Comparison of ENCODE assay signal across 17 mouse cellular contexts in the genomic region with DNA sequence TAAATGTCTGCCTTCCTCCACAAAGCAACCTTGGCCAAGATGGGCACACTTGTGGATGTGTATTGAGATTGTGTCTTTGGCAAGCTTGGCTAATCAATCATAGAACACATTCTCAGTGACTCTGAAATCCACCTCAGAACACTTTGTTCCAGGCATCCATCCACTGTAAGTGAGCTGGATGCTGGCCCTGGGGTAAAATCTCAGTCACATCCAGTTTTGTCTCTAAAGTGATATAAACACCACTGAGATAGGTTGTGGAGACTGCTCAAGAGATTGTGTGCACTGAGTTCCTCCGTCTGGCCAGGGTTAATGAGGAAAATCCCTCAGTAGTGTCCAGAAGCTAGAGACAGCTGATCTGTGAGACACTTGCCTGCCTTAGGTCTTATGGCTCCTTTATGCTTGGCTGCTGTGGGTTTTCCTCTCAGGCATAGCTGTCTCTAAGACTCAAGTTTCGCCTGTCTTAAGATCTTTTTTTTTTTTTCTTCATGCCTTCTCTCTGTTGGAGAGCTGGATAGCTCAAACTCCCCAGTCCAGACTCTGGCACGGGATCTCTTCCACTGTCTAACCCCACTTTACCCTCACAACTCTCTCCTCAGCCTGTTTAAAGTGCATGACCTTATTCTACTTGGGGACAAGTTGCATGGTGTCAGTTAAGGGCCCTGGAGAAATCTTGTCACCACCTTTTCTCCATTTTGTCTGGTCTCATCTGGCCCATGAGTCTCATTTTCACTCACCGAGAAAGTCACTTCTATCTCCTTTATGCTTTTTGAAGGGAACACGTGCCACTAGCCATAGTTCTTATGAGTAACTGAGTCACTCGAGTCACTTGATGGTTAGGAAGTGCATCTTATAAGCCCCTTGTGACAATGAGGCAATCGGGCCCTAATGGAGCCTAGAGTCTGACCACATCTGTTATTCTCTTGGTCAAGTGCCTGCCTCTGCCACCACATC.
"Had no signal": no experiment of that assay in that cellular context is flagged by ENCODE, and none has a peak within 500 bp of the region (broad histone marks: within the 10 kb centered on the region; RNA-seq: fewer than 3 reads in every experiment).

No protein-coding gene starts in this region.

- H3K9ac ChIP-seq: limb, embryonic 13.5 days; liver, embryonic 13.5 days; lung, embryonic 15.5 days; midbrain, embryonic 12.5 days; midbrain, embryonic 15.5 days; neural tube, embryonic 12.5 days; neural tube, embryonic 15.5 days had no signal

- H3K27ac ChIP-seq: kidney, postnatal 0 days; limb, embryonic 10.5 days; limb, embryonic 13.5 days; liver, embryonic 13.5 days; lung, embryonic 15.5 days; midbrain, embryonic 12.5 days; midbrain, embryonic 15.5 days; neural tube, embryonic 12.5 days; neural tube, embryonic 15.5 days had no signal

- H3K9me3 ChIP-seq: limb, embryonic 10.5 days; limb, embryonic 13.5 days; liver, embryonic 13.5 days; lung, embryonic 15.5 days; midbrain, embryonic 12.5 days; midbrain, embryonic 15.5 days; neural tube, embryonic 12.5 days; neural tube, embryonic 15.5 days had no signal

- ATAC-seq: inflammation-experienced regulatory T-cells, adult 6 months; intestine, embryonic 16.5 days; midbrain, embryonic 15.5 days had no signal

- H3K27me3 ChIP-seq: liver, embryonic 13.5 days; lung, embryonic 15.5 days; midbrain, embryonic 12.5 days; midbrain, embryonic 15.5 days; neural tube, embryonic 12.5 days; neural tube, embryonic 15.5 days had no signal

- H3K36me3 ChIP-seq: limb, embryonic 10.5 days; limb, embryonic 13.5 days; liver, embryonic 13.5 days; lung, embryonic 15.5 days; midbrain, embryonic 12.5 days; midbrain, embryonic 15.5 days; neural tube, embryonic 12.5 days; neural tube, embryonic 15.5 days had no signal

- H3K4me3 ChIP-seq: limb, embryonic 10.5 days; limb, embryonic 13.5 days; liver, embryonic 13.5 days; lung, embryonic 15.5 days; midbrain, embryonic 12.5 days; midbrain, embryonic 15.5 days; neural tube, embryonic 12.5 days; neural tube, embryonic 15.5 days had no signal

- H3K4me2 ChIP-seq: limb, embryonic 13.5 days; liver, embryonic 13.5 days; lung, embryonic 15.5 days; midbrain, embryonic 12.5 days; midbrain, embryonic 15.5 days; neural tube, embryonic 12.5 days; neural tube, embryonic 15.5 days had no signal

- DNase-seq: kidney, adult 18-20 months; kidney, postnatal 36 days; liver; liver, embryonic 13.5 days; thymus, adult 18-20 months; thymus, postnatal 14 days; thymus, postnatal 4 days had no signal

- H3K4me1 ChIP-seq: limb, embryonic 10.5 days; limb, embryonic 13.5 days; liver, embryonic 13.5 days; lung, embryonic 15.5 days; midbrain, embryonic 12.5 days; midbrain, embryonic 15.5 days; neural tube, embryonic 12.5 days; neural tube, embryonic 15.5 days had no signal
